Mouse (Mus musculus) forebrain, embryonic 16.5 days (tissue): ENCODE data around the gene Cdv3. TPM values are rescaled to one million over a fixed set of nuclear protein-coding genes. Genes with fewer than 3 reads are reported as not detected.

Experiments used
- ATAC-seq: fragments of 200-750 bp; cut with Nextera tagmentation; 2 replicates; pipeline ENCODE4 v1.8.0; 2017; ENCODE audit warnings: mild to moderate bottlenecking, moderate library complexity
- H3K27ac ChIP-seq: fragments of 300-500 bp; sonication (generic); 2 replicates; pipeline ENCODE4 v1.5.1; 2014; ENCODE audit warnings: low read length, control low read depth
- H3K27me3 ChIP-seq: fragments of 300-500 bp; sonication (generic); replicated peaks from 2 replicates; pipeline ENCODE4 v1.6.1; 2014; ENCODE audit warnings: low read length; ENCODE audit not compliant: control insufficient read depth, insufficient read depth
- H3K36me3 ChIP-seq: fragments of 300-500 bp; sonication (generic); 2 replicates; pipeline ENCODE4 v1.6.1; 2014; ENCODE audit not compliant: control insufficient read depth, insufficient read depth
- H3K4me1 ChIP-seq: fragments of 300-500 bp; sonication (generic); replicated peaks from 2 replicates; pipeline ENCODE4 v1.6.1; 2014; ENCODE audit warnings: low read length; ENCODE audit not compliant: control insufficient read depth, insufficient read depth
- H3K4me2 ChIP-seq: fragments of 300-500 bp; sonication (generic); 2 replicates; pipeline ENCODE4 v1.6.1; 2014; ENCODE audit warnings: mild to moderate bottlenecking, low read length, control low read depth
- H3K4me3 ChIP-seq: fragments of 300-500 bp; sonication (generic); replicated peaks from 2 replicates; pipeline ENCODE4 v1.5.1; 2014; ENCODE audit warnings: mild to moderate bottlenecking, low read length, control low read depth
- H3K9ac ChIP-seq: fragments of 300-500 bp; sonication (generic); replicated peaks from 2 replicates; pipeline ENCODE4 v1.6.1; 2014; ENCODE audit warnings: low read depth, low read length, control low read depth
- H3K9me3 ChIP-seq: fragments of 300-500 bp; sonication (generic); 2 replicates; pipeline ENCODE4 v1.6.1; 2016; ENCODE audit warnings: low read length; ENCODE audit not compliant: control insufficient read depth
- WGBS: fragments of 180-500 bp; shearing (Covaris S2); extraction: QIAGEN DNeasy Blood & Tissue Kit; methylation state at CpG from one replicate; pipeline ENCODE4 v1.1.7; 2014; 5-methylcytosine and 5-hydroxymethylcytosine counted together
- polyA plus RNA-seq: library from polyadenylated mRNA; unstranded; fragments of >200 nt; fragmentation: Nextera tagmentation; extraction: Ambion mirVana; gene quantifications from 2 replicates; pipeline ENCODE4 v1.2.1, GENCODE M21; 2015

The Cdv3 gene
- polyA plus RNA-seq, 1 experiment from 2014 or later, result 113 TPM

GRCm38 (mm10) chr9:103389261-103389660 lies 23.6 kb upstream of the Cdv3 start:
- no peak for ATAC-seq
- H3K4me1 ChIP-seq, result no peaks in the 10 kb centered on the region; the same call in 1 of the 2 replicates
- no peaks in the 10 kb centered on the region for H3K36me3 ChIP-seq
- H3K4me2 ChIP-seq, result no peak overlapping the region
- no peak overlapping the region for H3K9ac ChIP-seq
- no peaks in the 10 kb centered on the region for H3K27me3 ChIP-seq
- no peak overlapping the region for H3K4me3 ChIP-seq
- no peaks in the 10 kb centered on the region for H3K9me3 ChIP-seq
- WGBS, result 94% methylated on average over 6 of the region's 6 CpGs
- no peak overlapping the region for H3K27ac ChIP-seq

- Histone ChIP-seq H3K36me3 (no peaks in the 10 kb centered on the region), H3K27me3 (no peaks in the 10 kb centered on the region), H3K4me3 (no peak overlapping the region), H3K4me2 (no peak overlapping the region), H3K9me3 (no peaks in the 10 kb centered on the region), H3K27ac (no peak overlapping the region), H3K9ac (no peak overlapping the region), H3K4me1 (no peaks in the 10 kb centered on the region; the same call in 1 of the 2 replicates)
- no peak for ATAC-seq
- 58% methylated on average over 10 of the region's 10 CpGs for WGBS
Measured at GRCm38 (mm10) chr9:103387011-103387653, 21.5 kb upstream of the Cdv3 start.

GRCm38 (mm10) chr9:103386573-103386972 lies 20.9 kb upstream of the Cdv3 start:
- no peaks in the 10 kb centered on the region for H3K36me3 ChIP-seq
- no peak overlapping the region for H3K27ac ChIP-seq
- H3K4me3 ChIP-seq, result no peak overlapping the region
- ATAC-seq, result no peak
- no peaks in the 10 kb centered on the region for H3K9me3 ChIP-seq
- WGBS, result 42% methylated on average over 5 of the region's 5 CpGs
- no peaks in the 10 kb centered on the region for H3K27me3 ChIP-seq
- H3K4me1 ChIP-seq, result no peaks in the 10 kb centered on the region; the same call in 1 of the 2 replicates
- H3K4me2 ChIP-seq, result no peak overlapping the region
- H3K9ac ChIP-seq, result no peak overlapping the region

GRCm38 (mm10) chr9:103385600-103385999 lies 20.0 kb upstream of the Cdv3 start:
- Histone ChIP-seq H3K4me1 (no peaks in the 10 kb centered on the region; the same call in 1 of the 2 replicates), H3K9me3 (no peaks in the 10 kb centered on the region), H3K36me3 (no peaks in the 10 kb centered on the region), H3K27me3 (no peaks in the 10 kb centered on the region), H3K4me2 (no peak overlapping the region), H3K27ac (no peak overlapping the region), H3K9ac (no peak overlapping the region), H3K4me3 (no peak overlapping the region)
- 56% methylated on average over 1 of the region's 1 CpGs for whole genome bisulfite sequencing
- no peak for ATAC-seq

- H3K4me2 ChIP-seq, result no peak overlapping the region
- H3K27ac ChIP-seq, result no peak overlapping the region
- ATAC-seq, result no peak
- H3K4me1 ChIP-seq, result no peaks in the 10 kb centered on the region; the same call in 1 of the 2 replicates
- H3K4me3 ChIP-seq, result no peak overlapping the region
- no peaks in the 10 kb centered on the region for H3K27me3 ChIP-seq
- H3K9ac ChIP-seq, result no peak overlapping the region
- H3K9me3 ChIP-seq, result no peaks in the 10 kb centered on the region
- H3K36me3 ChIP-seq, result no peaks in the 10 kb centered on the region
- WGBS, result 83% methylated on average over 4 of the region's 4 CpGs
Measured at GRCm38 (mm10) chr9:103384141-103384796, 18.6 kb upstream of the Cdv3 start.

- Histone ChIP-seq H3K36me3 (no peaks in the 10 kb centered on the region), H3K9me3 (no peaks in the 10 kb centered on the region), H3K4me1 (no peaks in the 10 kb centered on the region; the same call in 1 of the 2 replicates), H3K4me3 (no peak overlapping the region), H3K27me3 (no peaks in the 10 kb centered on the region), H3K9ac (no peak overlapping the region), H3K27ac (no peak overlapping the region), H3K4me2 (no peak overlapping the region)
- 84% methylated on average over 1 of the region's 1 CpGs for WGBS
- no peak for ATAC-seq
Measured at GRCm38 (mm10) chr9:103383576-103383975, 17.9 kb upstream of the Cdv3 start.

- H3K4me3 ChIP-seq, result no peak overlapping the region
- H3K27ac ChIP-seq, result no peak overlapping the region
- ATAC-seq, result no peak
- H3K27me3 ChIP-seq, result no peaks in the 10 kb centered on the region
- H3K9ac ChIP-seq, result no peak overlapping the region
- H3K36me3 ChIP-seq, result no peaks in the 10 kb centered on the region
- no peak overlapping the region for H3K4me2 ChIP-seq
- 71% methylated on average over 6 of the region's 6 CpGs for whole genome bisulfite sequencing
- H3K4me1 ChIP-seq, result no peaks in the 10 kb centered on the region; the same call in 1 of the 2 replicates
- H3K9me3 ChIP-seq, result no peaks in the 10 kb centered on the region
Measured at GRCm38 (mm10) chr9:103382989-103383388, 17.3 kb upstream of the Cdv3 start.

- H3K4me3 ChIP-seq, result no peak overlapping the region
- 81% methylated on average over 4 of the region's 4 CpGs for WGBS
- H3K4me1 ChIP-seq, result no peaks in the 10 kb centered on the region
- H3K27me3 ChIP-seq, result no peaks in the 10 kb centered on the region
- no peaks in the 10 kb centered on the region for H3K9me3 ChIP-seq
- no peak overlapping the region for H3K4me2 ChIP-seq
- no peak overlapping the region for H3K27ac ChIP-seq
- ATAC-seq, result no peak
- H3K9ac ChIP-seq, result no peak overlapping the region
- H3K36me3 ChIP-seq, result no peaks in the 10 kb centered on the region
Measured at GRCm38 (mm10) chr9:103380566-103380965, 14.9 kb upstream of the Cdv3 start.

GRCm38 (mm10) chr9:103379199-103379598 lies 13.6 kb upstream of the Cdv3 start:
- Histone ChIP-seq H3K27me3 (no peaks in the 10 kb centered on the region), H3K36me3 (no peaks in the 10 kb centered on the region), H3K4me3 (no peak overlapping the region), H3K27ac (no peak overlapping the region), H3K9ac (no peak overlapping the region), H3K4me2 (no peak overlapping the region), H3K9me3 (no peaks in the 10 kb centered on the region), H3K4me1 (no peaks in the 10 kb centered on the region)
- no peak for ATAC-seq
- 80% methylated on average over 9 of the region's 9 CpGs for WGBS
